11 mouse cellular contexts compared by ENCODE assay signal in genomic region chr1:57989052-57989600, GRCm38 (mm10). TPM values are rescaled to one million over a fixed set of nuclear protein-coding genes. Genes with fewer than 3 reads are reported as not detected.
DNase-seq lines count a peak whose midpoint lies in the region; ATAC-seq lines count a peak whose summit lies in the region.
"Had no signal": no experiment of that assay in that cellular context is flagged by ENCODE, and none has a peak within 500 bp of the region (broad histone marks: within the 10 kb centered on the region; RNA-seq: fewer than 3 reads in every experiment).

No protein-coding gene starts in this region.

- H3K4me2 ChIP-seq in heart, embryonic 16.5 days (ENCODE audit: low read depth, low read length): no peak overlapping the region
- H3K4me2 ChIP-seq in neural tube, embryonic 15.5 days: no peak overlapping the region
- H3K4me2 ChIP-seq in midbrain, embryonic 15.5 days: no peak overlapping the region
- H3K4me2 ChIP-seq: midbrain, embryonic 13.5 days had no signal

- 55% methylated on average over 6 of the region's 6 CpGs for whole genome bisulfite sequencing in heart, embryonic 16.5 days
- WGBS in neural tube, embryonic 15.5 days: 71% methylated on average over 6 of the region's 6 CpGs
- 51% methylated on average over 6 of the region's 6 CpGs for WGBS in midbrain, embryonic 15.5 days

- ATAC-seq in heart, embryonic 16.5 days (replicated peaks; ENCODE audit: extremely low read depth, insufficient read depth, low FRiP score): peak; percentile 32; the same call in 1 of the 2 replicates
- no peak for ATAC-seq in neural tube, embryonic 15.5 days (ENCODE audit: low FRiP score)
- no peak for ATAC-seq in midbrain, embryonic 15.5 days (replicated peaks)
- ATAC-seq: midbrain, embryonic 13.5 days had no signal

- no peaks in the 10 kb centered on the region for H3K36me3 ChIP-seq in heart, embryonic 16.5 days (ENCODE audit: control insufficient read depth, insufficient read depth)
- H3K36me3 ChIP-seq in neural tube, embryonic 15.5 days: no peaks in the 10 kb centered on the region
- H3K36me3 ChIP-seq in midbrain, embryonic 15.5 days (replicated peaks): no peaks in the 10 kb centered on the region
- H3K36me3 ChIP-seq: midbrain, embryonic 13.5 days had no signal

- H3K9me3 ChIP-seq in heart, embryonic 16.5 days (replicated peaks; ENCODE audit: control insufficient read depth, low read length): no peaks in the 10 kb centered on the region
- H3K9me3 ChIP-seq in neural tube, embryonic 15.5 days (replicated peaks): no peaks in the 10 kb centered on the region
- no peaks in the 10 kb centered on the region for H3K9me3 ChIP-seq in midbrain, embryonic 15.5 days
- H3K9me3 ChIP-seq: midbrain, embryonic 13.5 days had no signal

- DNase-seq in adrenal gland, postnatal 10 days: peak; percentile 16
- DNase-seq in adrenal gland, adult 18-20 months (ENCODE audit: low spot score in 2 of 2): no peak
- DNase-seq in urinary bladder, postnatal 25 days (ENCODE audit: low spot score): peak; percentile 5
- no peak for DNase-seq in urinary bladder, adult 2 months (ENCODE audit: low spot score)
- DNase-seq in yolk sac, embryonic 10.5 days (ENCODE audit: low spot score): no peak
- DNase-seq: kidney, adult 18-20 months; right cerebral cortex, postnatal 14 days had no signal

- H3K9ac ChIP-seq in heart, embryonic 16.5 days (ENCODE audit: low read length): no peak overlapping the region
- H3K9ac ChIP-seq in neural tube, embryonic 15.5 days (replicated peaks): no peak overlapping the region
- no peak overlapping the region for H3K9ac ChIP-seq in midbrain, embryonic 15.5 days
- H3K9ac ChIP-seq: midbrain, embryonic 13.5 days had no signal

- H3K4me1 ChIP-seq in heart, embryonic 16.5 days (ENCODE audit: control insufficient read depth, insufficient read depth, low read length): no peaks in the 10 kb centered on the region
- H3K4me1 ChIP-seq in neural tube, embryonic 15.5 days: no peaks in the 10 kb centered on the region
- H3K4me1 ChIP-seq in midbrain, embryonic 15.5 days: no peaks in the 10 kb centered on the region
- H3K4me1 ChIP-seq: midbrain, embryonic 13.5 days had no signal

- no peak overlapping the region for H3K4me3 ChIP-seq in heart, embryonic 16.5 days (ENCODE audit: low read length)
- H3K4me3 ChIP-seq in neural tube, embryonic 15.5 days (replicated peaks): no peak overlapping the region
- H3K4me3 ChIP-seq in midbrain, embryonic 15.5 days: no peak overlapping the region
- H3K4me3 ChIP-seq: midbrain, embryonic 13.5 days had no signal

- H3K27me3 ChIP-seq in heart, embryonic 16.5 days (ENCODE audit: control insufficient read depth, insufficient read depth, low read length): no peaks in the 10 kb centered on the region
- no peaks in the 10 kb centered on the region for H3K27me3 ChIP-seq in neural tube, embryonic 15.5 days (replicated peaks)
- H3K27me3 ChIP-seq in midbrain, embryonic 15.5 days (replicated peaks): no peaks in the 10 kb centered on the region
- H3K27me3 ChIP-seq: midbrain, embryonic 13.5 days had no signal

- peak overlapping the region; percentile 15; the same call in 1 of the 2 replicates for H3K27ac ChIP-seq in heart, embryonic 16.5 days (ENCODE audit: low read length)
- H3K27ac ChIP-seq in neural tube, embryonic 15.5 days (replicated peaks): no peak overlapping the region
- no peak overlapping the region for H3K27ac ChIP-seq in midbrain, embryonic 15.5 days
- H3K27ac ChIP-seq: midbrain, embryonic 13.5 days had no signal

RNA-seq across cellular contexts. Expression of gene Sgo2a, which starts 6.6 kb away (rescaled TPM):
- total RNA-seq in adrenal gland, postnatal 10 days (2021): 1 to 10 TPM; 4.8 to 6.0 TPM
- under 1 TPM; 0.30 to 0.67 TPM for total RNA-seq in adrenal gland, adult 18-20 months (2021)
- polyA plus RNA-seq in urinary bladder, adult 2 months (2012; rRNA removed): 0.76 and 1.1 TPM in 2 replicates
- 15.3 and 17.1 TPM in 2 replicates for polyA plus RNA-seq in heart, embryonic 16.5 days (2015; fragmentation: Nextera tagmentation; extraction: Ambion mirVana)
- 2.3 and 5.0 TPM in 2 replicates for polyA plus RNA-seq in neural tube, embryonic 15.5 days (2015; fragmentation: Nextera tagmentation; extraction: Ambion mirVana)
- 2.7 and 2.8 TPM in 2 replicates for polyA plus RNA-seq in midbrain, embryonic 15.5 days (2015; fragmentation: Nextera tagmentation; extraction: Ambion mirVana)

RNA-seq across cellular contexts. Expression of gene Kctd18, which starts 29.6 kb away (rescaled TPM):
- 10 to 100 TPM; 14.4 to 15.8 TPM for total RNA-seq in adrenal gland, postnatal 10 days (2021)
- 10 to 100 TPM; 10.4 to 13.7 TPM for total RNA-seq in adrenal gland, adult 18-20 months (2021)
- 20.7 and 22.2 TPM in 2 replicates for polyA plus RNA-seq in urinary bladder, adult 2 months (2012; rRNA removed)
- 9.8 and 14.0 TPM in 2 replicates for polyA plus RNA-seq in heart, embryonic 16.5 days (2015; fragmentation: Nextera tagmentation; extraction: Ambion mirVana)
- 24.8 and 25.4 TPM in 2 replicates for polyA plus RNA-seq in neural tube, embryonic 15.5 days (2015; fragmentation: Nextera tagmentation; extraction: Ambion mirVana)
- polyA plus RNA-seq in midbrain, embryonic 15.5 days (2015; fragmentation: Nextera tagmentation; extraction: Ambion mirVana): 28.9 and 29.7 TPM in 2 replicates

RNA-seq across cellular contexts. Expression of gene Aox1, which starts 40.6 kb away (rescaled TPM):
- 10 to 100 TPM; 19.2 to 26.3 TPM for total RNA-seq in adrenal gland, postnatal 10 days (2021)
- 10 to 100 TPM; 54.0 to 59.3 TPM for total RNA-seq in adrenal gland, adult 18-20 months (2021)
- 29.5 and 30.5 TPM in 2 replicates for polyA plus RNA-seq in urinary bladder, adult 2 months (2012; rRNA removed)
- polyA plus RNA-seq in heart, embryonic 16.5 days (2015; fragmentation: Nextera tagmentation; extraction: Ambion mirVana): 0.81 and 0.85 TPM in 2 replicates
- 0.22 TPM in 2 replicates for polyA plus RNA-seq in neural tube, embryonic 15.5 days (2015; fragmentation: Nextera tagmentation; extraction: Ambion mirVana)
- 0.20 and 0.26 TPM in 2 replicates for polyA plus RNA-seq in midbrain, embryonic 15.5 days (2015; fragmentation: Nextera tagmentation; extraction: Ambion mirVana)

Comparison
In these comparisons a context has a peak if more than half of its experiments do, and no peak if none do; other contexts are left out.
1. DNase-seq: peak in adrenal gland, postnatal 10 days (single experiment) and urinary bladder, postnatal 25 days (single experiment); none in adrenal gland, adult 18-20 months (0 of 2), urinary bladder, adult 2 months (single experiment) and yolk sac, embryonic 10.5 days (single experiment).
2. RNA of gene Aox1, which starts 40.6 kb away (polyA plus RNA-seq): 29.5 to 30.5 TPM in urinary bladder, adult 2 months; 0.81 to 0.85 TPM in heart, embryonic 16.5 days, 0.20 to 0.26 TPM in midbrain, embryonic 15.5 days and 0.22 TPM in neural tube, embryonic 15.5 days; every median in the first group is over 10 times any median in the second.